Mouse (Mus musculus): ENCODE data around the gene AL731706.2. TPM values are rescaled to one million over a fixed set of nuclear protein-coding genes. Genes with fewer than 3 reads are reported as not detected.
"Not testable (repeated sequence)": the region's sequence is repeated elsewhere in the genome, so short reads cannot be mapped to it uniquely, and the experiment has no call there.

The AL731706.2 gene
- polyA plus RNA-seq, 1 experiment from 2014 or later: 37.8 TPM

GRCm38 (mm10) chr2:136891068-136891950 is 5.8 kb upstream of the AL731706.2 start, which contains the start of the genes Slx4ip, AL731706.1 and Mkks:
Slx4ip (plus strand) TSS chr2:136891218.
AL731706.1 (minus strand) TSS chr2:136891389.
Mkks (minus strand) TSS chr2:136891389.
- peak within 1 kb of the TSS; percentile 97 for H3K27ac ChIP-seq
- under 1% methylated on average over 49 of the region's 49 CpGs for WGBS
- H3K27me3 ChIP-seq: no peaks in the 10 kb centered on the region
- ATAC-seq (replicated peaks; ENCODE audit: low FRiP score): peak; percentile 98
- no peaks in the 10 kb centered on the region for H3K9me3 ChIP-seq (replicated peaks)
- no peaks in the 10 kb centered on the region for H3K36me3 ChIP-seq
- peak within 1 kb of the TSS; percentile 56 for H3K4me2 ChIP-seq
- peak within 1 kb of the TSS; percentile 72 for H3K9ac ChIP-seq
- H3K4me1 ChIP-seq: peaks cover 8% of the 10 kb centered on the region
- peak within 1 kb of the TSS; percentile 89 for H3K4me3 ChIP-seq (replicated peaks)

- WGBS: 6% methylated on average over 15 of the region's 15 CpGs
- peak overlapping the region; percentile 97 for H3K27ac ChIP-seq
- H3K4me2 ChIP-seq: peak overlapping the region; percentile 56
- peak overlapping the region; percentile 89 for H3K4me3 ChIP-seq (replicated peaks)
- not testable (repeated sequence) for H3K36me3 ChIP-seq; H3K9me3 ChIP-seq (replicated peaks); H3K27me3 ChIP-seq; H3K4me1 ChIP-seq
- H3K9ac ChIP-seq: peak overlapping the region; percentile 72
- peak; percentile 76 for ATAC-seq (replicated peaks; ENCODE audit: low FRiP score)
These were observed 5.2 kb upstream of the AL731706.2 start for GRCm38 (mm10) chr2:136890716-136891067.

DNA sequence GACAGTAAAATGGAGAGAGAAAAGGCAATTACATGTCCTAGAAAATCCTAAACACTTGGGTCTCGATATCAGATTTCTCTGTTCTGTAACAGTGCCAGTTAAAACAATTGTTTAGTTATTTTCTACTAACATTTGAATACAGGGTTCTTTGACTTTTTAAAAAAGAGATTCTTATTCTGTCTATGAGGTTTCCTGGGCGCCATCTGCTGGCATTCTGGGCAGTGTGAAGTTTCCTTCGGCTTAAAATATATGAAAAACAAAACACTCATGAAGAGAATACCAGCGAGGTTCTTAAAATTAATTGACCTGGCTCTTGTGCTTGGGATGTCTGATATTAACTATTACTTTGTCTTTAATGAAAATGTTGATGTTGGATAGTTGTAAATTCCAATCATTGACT is 1.4 kb upstream of the AL731706.2 start:
- Histone ChIP-seq H3K36me3 (peaks cover 33% of the 10 kb centered on the region), H3K4me1 (peaks cover 5% of the 10 kb centered on the region), H3K9me3 (replicated peaks) (no peaks in the 10 kb centered on the region), H3K27me3 (no peaks in the 10 kb centered on the region), H3K4me3 (replicated peaks) (no peak overlapping the region), H3K27ac (no peak overlapping the region), H3K4me2 (no peak overlapping the region), H3K9ac (no peak overlapping the region)
- ATAC-seq (replicated peaks; ENCODE audit: low FRiP score): no peak
- WGBS: 58% methylated on average over 4 of the region's 4 CpGs

DNA sequence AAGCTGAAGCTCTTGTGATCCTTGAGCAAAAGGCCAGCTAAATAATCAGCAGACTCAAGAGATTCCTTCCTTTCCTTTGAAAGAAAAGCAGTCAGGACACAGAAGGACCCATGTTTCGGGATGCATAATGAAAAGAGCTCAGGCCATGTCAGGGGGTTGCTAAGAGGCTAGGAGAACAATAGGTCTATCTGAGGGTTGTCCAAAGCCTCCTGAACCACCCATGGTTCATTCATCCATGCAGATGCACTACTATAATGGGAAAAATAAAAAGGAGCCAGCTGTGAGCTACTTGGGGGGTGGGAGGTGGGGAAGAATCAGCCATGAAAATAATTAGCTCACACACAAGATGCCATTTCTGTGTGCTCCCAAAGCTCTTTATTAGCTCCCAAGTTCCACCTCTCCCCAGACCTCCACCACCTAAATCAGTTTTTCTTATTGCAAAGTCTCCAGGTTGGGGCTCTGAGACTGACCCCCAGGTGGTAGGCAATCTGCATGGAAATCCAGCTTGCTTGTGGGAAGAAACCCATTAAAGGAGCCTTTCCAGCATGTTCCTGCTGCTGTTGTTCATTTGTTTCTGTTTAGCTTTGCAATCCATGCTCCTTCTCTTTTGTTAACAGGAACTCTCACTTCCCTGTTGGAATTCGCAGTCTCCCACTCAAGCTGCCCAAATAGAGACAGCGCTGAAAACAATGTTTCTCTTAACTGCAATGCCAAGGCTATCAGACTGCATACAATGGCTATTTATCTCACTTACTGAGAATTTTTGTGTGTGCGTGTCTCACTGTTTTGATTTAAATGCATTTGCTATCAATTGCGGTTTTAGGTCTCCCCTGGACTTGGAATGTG is 30.7 kb downstream of the AL731706.2 start:
- WGBS: 66% methylated on average over 5 of the region's 5 CpGs
- H3K4me1 ChIP-seq: no peaks in the 10 kb centered on the region

GRCm38 (mm10) chr2:136850366-136850765 is 35.1 kb downstream of the AL731706.2 start:
- ATAC-seq (replicated peaks; ENCODE audit: low FRiP score): no peak
- H3K4me2 ChIP-seq: no peak overlapping the region
- no peaks in the 10 kb centered on the region for H3K4me1 ChIP-seq
- H3K9ac ChIP-seq: no peak overlapping the region
- H3K36me3 ChIP-seq: no peaks in the 10 kb centered on the region
- H3K9me3 ChIP-seq (replicated peaks): no peaks in the 10 kb centered on the region
- no peak overlapping the region for H3K27ac ChIP-seq
- WGBS: 66% methylated on average over 3 of the region's 3 CpGs
- H3K27me3 ChIP-seq: no peaks in the 10 kb centered on the region
- H3K4me3 ChIP-seq (replicated peaks): no peak overlapping the region

More for the DNA sequence above, 30.7 kb downstream of the AL731706.2 start:
- ATAC-seq (replicated peaks; ENCODE audit: low FRiP score): no peak
- Histone ChIP-seq H3K27me3 (no peaks in the 10 kb centered on the region), H3K9me3 (replicated peaks) (no peaks in the 10 kb centered on the region), H3K27ac (no peak overlapping the region), H3K4me3 (replicated peaks) (no peak overlapping the region), H3K36me3 (no peaks in the 10 kb centered on the region), H3K9ac (no peak overlapping the region), H3K4me2 (no peak overlapping the region)

- Histone ChIP-seq H3K4me3 (replicated peaks) (no peak overlapping the region), H3K4me2 (no peak overlapping the region), H3K4me1 (no peaks in the 10 kb centered on the region), H3K27ac (no peak overlapping the region), H3K9ac (no peak overlapping the region), H3K9me3 (replicated peaks) (no peaks in the 10 kb centered on the region), H3K36me3 (no peaks in the 10 kb centered on the region), H3K27me3 (no peaks in the 10 kb centered on the region)
- 56% methylated on average over 1 of the region's 1 CpGs for WGBS
- ATAC-seq (replicated peaks; ENCODE audit: low FRiP score): no peak
These were observed 47.5 kb downstream of the AL731706.2 start for GRCm38 (mm10) chr2:136837994-136838393.

GRCm38 (mm10) chr2:136835882-136836281 is 49.6 kb downstream of the AL731706.2 start:
- no peak for ATAC-seq (replicated peaks; ENCODE audit: low FRiP score)

More at GRCm38 (mm10) chr2:136835882-136836281, 49.6 kb downstream of the AL731706.2 start:
- Histone ChIP-seq H3K9ac (no peak overlapping the region), H3K27me3 (no peaks in the 10 kb centered on the region), H3K4me1 (0 out of 2 replicates have a peak, but pooled peaks cover 3% of the 10 kb centered on the region), H3K4me2 (no peak overlapping the region), H3K27ac (no peak overlapping the region), H3K4me3 (replicated peaks) (no peak overlapping the region), H3K36me3 (no peaks in the 10 kb centered on the region), H3K9me3 (replicated peaks) (no peaks in the 10 kb centered on the region)
- WGBS: 71% methylated on average over 3 of the region's 3 CpGs

Other genes starting within 250 kb of the AL731706.2 start
- gene Snap25, start 172.2 kb downstream of the AL731706.2 start, polyA plus RNA-seq (2015; fragmentation: Nextera tagmentation; extraction: Ambion mirVana): 2.1 and 6.7 TPM in 2 replicates
- gene Slx4ip, start 5.5 kb upstream of the AL731706.2 start, polyA plus RNA-seq (2015; fragmentation: Nextera tagmentation; extraction: Ambion mirVana): 7.5 and 8.3 TPM in 2 replicates
- 30.7 and 38.3 TPM in 2 replicates for gene AL731706.1, start 5.7 kb upstream of the AL731706.2 start, polyA plus RNA-seq (2015; fragmentation: Nextera tagmentation; extraction: Ambion mirVana)
- gene Mkks, start 5.7 kb upstream of the AL731706.2 start, polyA plus RNA-seq (2015; fragmentation: Nextera tagmentation; extraction: Ambion mirVana): 14.0 and 14.1 TPM in 2 replicates
- gene Jag1, start 231.0 kb upstream of the AL731706.2 start, polyA plus RNA-seq (2015; fragmentation: Nextera tagmentation; extraction: Ambion mirVana): 52.2 and 54.6 TPM in 2 replicates